Mouse (Mus musculus) bone marrow macrophage, adult 2 months (primary cell): ENCODE results near the gene Clec4a1. TPM values are rescaled to one million over a fixed set of nuclear protein-coding genes. Genes with fewer than 3 reads are reported as not detected.
A peak's percentile ranks its signal among the peaks of the same experiment; 100 is the strongest.

Experiments used
- H3K27ac ChIP-seq: 2 replicates; pipeline ENCODE4 v1.5.1; 2012; ENCODE audit warnings: low read depth, low read length; ENCODE audit not compliant: insufficient read depth
- H3K4me1 ChIP-seq: 2 replicates; pipeline ENCODE4 v1.6.1; 2012; ENCODE audit warnings: low read length; ENCODE audit not compliant: control insufficient read depth, insufficient read depth
- H3K4me3 ChIP-seq: 2 replicates; pipeline ENCODE4 v1.5.1; 2012; ENCODE audit warnings: mild to moderate bottlenecking, low read length, moderate library complexity; ENCODE audit not compliant: insufficient read depth
- CTCF ChIP-seq: IDR thresholded peaks from 2 replicates; pipeline ENCODE4 v1.5.1; 2012; ENCODE audit warnings: low read depth, mild to moderate bottlenecking, low read length, moderate library complexity
- POLR2A ChIP-seq: IDR thresholded peaks from 2 replicates; pipeline ENCODE4 v1.6.1; 2012; ENCODE audit warnings: mild to moderate bottlenecking, low read depth, low read length, borderline replicate concordance
- polyA plus RNA-seq: library from polyadenylated mRNA; stranded (reverse); fragments of >200 nt; gene quantifications from 2 replicates; pipeline ENCODE4 v1.2.4, GENCODE M21; 2012; ENCODE audit not compliant: missing spikeins, insufficient read depth, insufficient read length

The Clec4a1 gene
- polyA plus RNA-seq, 1 experiment: 1,154 TPM

GRCm38 (mm10) chr6:122892442-122893049, 29.1 kb upstream of the Clec4a1 start:
- Histone ChIP-seq H3K4me1 (peaks cover 3% of the 10 kb centered on the region; the same call in 1 of the 2 replicates), H3K4me3 (no peak overlapping the region), H3K27ac (no peak overlapping the region)
- TF ChIP-seq POLR2A (no peak), CTCF (peak; percentile 53)

DNA sequence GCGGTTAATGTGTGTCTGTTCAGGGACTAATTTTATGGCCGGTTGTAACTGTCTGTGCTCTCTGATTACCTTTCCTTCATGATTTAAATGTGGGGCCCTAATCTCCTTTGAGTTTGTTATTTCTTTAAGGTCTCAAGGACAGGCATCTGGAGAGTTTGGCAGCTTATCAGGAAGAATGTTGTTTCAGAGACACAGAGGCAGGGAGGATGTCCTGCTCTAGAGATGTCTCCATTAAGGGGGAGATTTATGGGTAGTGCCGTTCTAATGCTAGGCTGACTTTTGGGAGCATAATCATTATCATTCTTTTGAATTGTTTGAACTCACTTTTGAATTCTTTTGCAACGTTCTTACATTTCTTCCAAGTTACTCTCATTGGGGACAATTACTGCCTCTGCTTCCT, 1.7 kb upstream of the Clec4a1 start:
- peak overlapping the region; percentile 99 for H3K27ac ChIP-seq
- peaks cover 29% of the 10 kb centered on the region for H3K4me1 ChIP-seq
- H3K4me3 ChIP-seq: no peak overlapping the region
- TF ChIP-seq CTCF (no peak), POLR2A (no peak)

- H3K27ac ChIP-seq: peak overlapping the region; percentile 61
- no peak overlapping the region for H3K4me3 ChIP-seq
- TF ChIP-seq CTCF (no peak), POLR2A (no peak)
Observed at GRCm38 (mm10) chr6:122934845-122935244, 13.2 kb downstream of the Clec4a1 start.

DNA sequence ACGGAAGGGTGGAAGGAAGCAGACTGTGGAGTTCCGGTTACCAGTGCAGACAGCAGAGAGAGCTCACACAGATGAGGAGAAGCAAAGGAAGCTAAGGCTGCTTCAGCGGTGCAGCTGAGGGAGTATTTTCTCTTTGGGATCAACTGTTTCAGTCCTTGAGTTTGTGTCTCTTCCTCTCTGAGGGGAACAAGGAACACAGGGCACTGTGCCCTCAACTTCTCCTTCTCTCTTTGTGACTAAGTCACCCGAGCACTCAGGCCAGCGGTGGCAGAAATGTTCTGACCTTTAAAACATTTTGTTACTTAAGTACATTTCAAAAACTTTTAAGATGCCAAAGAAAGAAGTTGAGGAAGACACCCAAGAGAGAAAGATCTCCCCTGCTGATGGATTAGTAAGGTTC, 18.0 kb downstream of the Clec4a1 start:
- H3K27ac ChIP-seq: peak overlapping the region; percentile 89
- TF ChIP-seq CTCF (no peak), POLR2A (no peak)
- peaks cover 33% of the 10 kb centered on the region for H3K4me1 ChIP-seq
- no peak overlapping the region for H3K4me3 ChIP-seq

More at GRCm38 (mm10) chr6:122934845-122935244, 13.2 kb downstream of the Clec4a1 start:
- H3K4me1 ChIP-seq: peaks cover 18% of the 10 kb centered on the region

DNA sequence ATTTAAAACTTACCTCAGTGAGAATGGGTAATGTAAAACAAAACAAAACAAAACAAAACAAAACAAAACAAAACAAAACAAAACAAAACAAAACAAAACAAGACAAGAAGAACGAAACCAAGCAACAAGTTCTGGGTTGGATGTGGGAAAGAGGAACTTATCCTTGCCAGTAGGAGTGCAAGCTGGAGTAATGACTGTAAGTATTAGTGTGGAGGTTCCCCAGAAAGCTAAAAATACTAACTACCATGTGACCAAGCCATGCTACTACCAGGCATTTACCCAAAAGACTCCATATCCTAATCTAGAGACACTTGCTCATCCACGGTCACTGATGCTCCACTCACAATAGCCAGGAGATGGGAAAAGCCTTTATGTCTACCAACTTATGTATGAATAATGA, 25.1 kb downstream of the Clec4a1 start:
- H3K4me3 ChIP-seq: no peak overlapping the region
- TF ChIP-seq CTCF (no peak), POLR2A (no peak)
- peaks cover 24% of the 10 kb centered on the region for H3K4me1 ChIP-seq
- peak overlapping the region; percentile 72 for H3K27ac ChIP-seq

- H3K4me3 ChIP-seq: peak within 1 kb of the TSS; percentile 70
- peaks cover 15% of the 10 kb centered on the region for H3K4me1 ChIP-seq
- peak within 1 kb of the TSS; percentile 100 for H3K27ac ChIP-seq
- TF ChIP-seq CTCF (no peak), POLR2A (no peak)
Observed at GRCm38 (mm10) chr6:122952401-122952800, 30.8 kb downstream of the Clec4a1 start, which contains the start of gene Clec4a3. TSS of gene Clec4a3 (plus strand) at chr6:122952515.

GRCm38 (mm10) chr6:122964562-122964961, 42.9 kb downstream of the Clec4a1 start:
- Histone ChIP-seq H3K4me3 (no peak overlapping the region), H3K4me1 (no peaks in the 10 kb centered on the region), H3K27ac (no peak overlapping the region)
- TF ChIP-seq CTCF: no peak; the same call in 1 of the 2 replicates
- no peak for TF ChIP-seq POLR2A

DNA sequence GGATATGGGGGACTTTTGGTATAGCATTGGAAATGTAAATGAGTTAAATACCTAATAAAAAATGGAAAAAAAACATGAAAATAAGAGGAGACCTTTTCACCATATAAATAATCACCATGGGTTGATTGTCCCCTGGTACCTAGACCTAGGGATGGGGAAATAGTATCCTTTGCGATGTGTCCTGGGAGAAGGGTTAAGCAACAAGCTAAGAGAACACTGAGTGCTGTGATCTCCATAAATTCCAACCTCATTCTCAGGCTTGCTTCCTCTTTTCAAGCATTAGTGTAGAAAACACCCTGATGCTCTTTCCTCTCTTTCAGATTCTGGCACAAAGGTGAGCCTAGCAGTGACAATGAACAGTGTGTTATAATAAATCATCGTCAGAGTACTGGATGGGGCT, 47.4 kb downstream of the Clec4a1 start:
- Histone ChIP-seq H3K27ac (no peak overlapping the region), H3K4me3 (no peak overlapping the region), H3K4me1 (no peaks in the 10 kb centered on the region)
- TF ChIP-seq POLR2A (no peak), CTCF (no peak)

Other genes with a start within 250 kb of the Clec4a1 start
- gene Nanog, start 214.4 kb upstream of the Clec4a1 start, polyA plus RNA-seq: not detected in 2 replicates
- 5.8 and 6.4 TPM in 2 replicates for gene Slc2a3, start 120.2 kb upstream of the Clec4a1 start, polyA plus RNA-seq
- 30.3 and 34.4 TPM in 2 replicates for gene Foxj2, start 101.9 kb upstream of the Clec4a1 start, polyA plus RNA-seq
- 718 and 808 TPM in 2 replicates for gene C3ar1, start 65.7 kb upstream of the Clec4a1 start, polyA plus RNA-seq
- gene Necap1, start 47.4 kb upstream of the Clec4a1 start, polyA plus RNA-seq: 61.2 and 67.3 TPM in 2 replicates
- gene Clec4a3, start 30.7 kb downstream of the Clec4a1 start, polyA plus RNA-seq: 491 and 503 TPM in 2 replicates
- gene Clec4a4, start 68.5 kb downstream of the Clec4a1 start, polyA plus RNA-seq: 1.2 and 3.0 TPM in 2 replicates
- 78.5 and 82.7 TPM in 2 replicates for gene Clec4b1, start 128.1 kb downstream of the Clec4a1 start, polyA plus RNA-seq
- 591 and 603 TPM in 2 replicates for gene Clec4a2, start 184.6 kb downstream of the Clec4a1 start, polyA plus RNA-seq